Mouse (Mus musculus) E14TG2a.4 (cell line): ENCODE data around the gene Nob1.

Source experiments
- H3K27me3 ChIP-seq: 2 replicates; pipeline ENCODE4 v1.6.1; 2014; ENCODE audit warnings: low read length, control low read depth; ENCODE audit not compliant: insufficient read depth
- H3K36me3 ChIP-seq: 2 replicates; pipeline ENCODE4 v1.6.1; 2014; ENCODE audit warnings: low read length, control low read depth; ENCODE audit not compliant: insufficient read depth
- H3K4me1 ChIP-seq: replicated peaks from 2 replicates; pipeline ENCODE4 v1.6.1; 2014; ENCODE audit warnings: low read depth, low read length, control low read depth
- H3K4me3 ChIP-seq: replicated peaks from 2 replicates; pipeline ENCODE4 v1.5.1; 2014; ENCODE audit warnings: mild to moderate bottlenecking, low read length
- H3K9me3 ChIP-seq: 2 replicates; pipeline ENCODE4 v1.6.1; 2014; ENCODE audit warnings: low read length, control low read depth
- CTCF ChIP-seq: conservative IDR thresholded peaks from 2 replicates; pipeline ENCODE4 v1.5.1; 2014; ENCODE audit warnings: low read length
- NANOG ChIP-seq: IDR thresholded peaks from 2 replicates; pipeline ENCODE4 v1.6.1; 2014; ENCODE audit warnings: borderline replicate concordance, low read length, mixed read lengths
- POU5F1 ChIP-seq: IDR thresholded peaks from 2 replicates; pipeline ENCODE4 v1.6.1; 2014; ENCODE audit warnings: low read length, borderline replicate concordance

The Nob1 gene

GRCm38 (mm10) chr8:107399495-107399894 lies 25.4 kb downstream of the Nob1 start:
- no peaks in the 10 kb centered on the region for H3K9me3 ChIP-seq
- TF ChIP-seq POU5F1, result no peak
- TF ChIP-seq CTCF, result no peak
- no peak for TF ChIP-seq NANOG
- H3K36me3 ChIP-seq, result no peaks in the 10 kb centered on the region
- no peaks in the 10 kb centered on the region for H3K27me3 ChIP-seq
- peak overlapping the region; percentile 37; the same call in 1 of the 2 replicates for H3K4me3 ChIP-seq
- H3K4me1 ChIP-seq, result peaks cover 64% of the 10 kb centered on the region

GRCm38 (mm10) chr8:107397665-107398064 lies 27.2 kb downstream of the Nob1 start:
- TF ChIP-seq CTCF (no peak), POU5F1 (no peak), NANOG (no peak)
- H3K9me3 ChIP-seq, result no peaks in the 10 kb centered on the region
- no peaks in the 10 kb centered on the region for H3K36me3 ChIP-seq
- no peaks in the 10 kb centered on the region for H3K27me3 ChIP-seq
- no peak overlapping the region for H3K4me3 ChIP-seq
- H3K4me1 ChIP-seq, result peaks cover 51% of the 10 kb centered on the region

GRCm38 (mm10) chr8:107396106-107396670 lies 28.7 kb downstream of the Nob1 start:
- TF ChIP-seq NANOG (no peak), CTCF (no peak), POU5F1 (no peak)
- no peaks in the 10 kb centered on the region for H3K36me3 ChIP-seq
- no peaks in the 10 kb centered on the region for H3K27me3 ChIP-seq
- no peaks in the 10 kb centered on the region for H3K9me3 ChIP-seq
- H3K4me3 ChIP-seq, result no peak overlapping the region
- peaks cover 36% of the 10 kb centered on the region for H3K4me1 ChIP-seq

- Histone ChIP-seq H3K4me1 (peaks cover 38% of the 10 kb centered on the region), H3K4me3 (no peak overlapping the region), H3K9me3 (no peaks in the 10 kb centered on the region), H3K27me3 (no peaks in the 10 kb centered on the region), H3K36me3 (no peaks in the 10 kb centered on the region)
- no peak for TF ChIP-seq POU5F1
- TF ChIP-seq NANOG, result no peak
Measured at GRCm38 (mm10) chr8:107395397-107395796, 29.5 kb downstream of the Nob1 start.

GRCm38 (mm10) chr8:107391136-107391516 lies 33.7 kb downstream of the Nob1 start:
- TF ChIP-seq CTCF (no peak), NANOG (no peak), POU5F1 (no peak)
- Histone ChIP-seq H3K27me3 (no peaks in the 10 kb centered on the region), H3K4me1 (peaks cover 11% of the 10 kb centered on the region), H3K36me3 (no peaks in the 10 kb centered on the region), H3K9me3 (no peaks in the 10 kb centered on the region), H3K4me3 (no peak overlapping the region)

GRCm38 (mm10) chr8:107390476-107391135 lies 34.2 kb downstream of the Nob1 start:
- Histone ChIP-seq H3K27me3 (no peaks in the 10 kb centered on the region), H3K4me1 (peaks cover 11% of the 10 kb centered on the region), H3K36me3 (no peaks in the 10 kb centered on the region), H3K4me3 (no peak overlapping the region), H3K9me3 (no peaks in the 10 kb centered on the region)
- no peak for TF ChIP-seq POU5F1
- TF ChIP-seq NANOG, result no peak
- no peak for TF ChIP-seq CTCF

- no peak overlapping the region for H3K4me3 ChIP-seq
- peaks cover 3% of the 10 kb centered on the region; the same call in 1 of the 2 replicates for H3K27me3 ChIP-seq
- TF ChIP-seq NANOG (no peak), POU5F1 (no peak), CTCF (no peak)
- no peaks in the 10 kb centered on the region for H3K9me3 ChIP-seq
- H3K4me1 ChIP-seq, result peaks cover 11% of the 10 kb centered on the region
- H3K36me3 ChIP-seq, result no peaks in the 10 kb centered on the region
Measured at GRCm38 (mm10) chr8:107389557-107389956, 35.3 kb downstream of the Nob1 start.

- TF ChIP-seq NANOG (no peak), CTCF (peak; percentile 45)
- Histone ChIP-seq H3K36me3 (no peaks in the 10 kb centered on the region), H3K27me3 (peaks cover 3% of the 10 kb centered on the region; the same call in 1 of the 2 replicates), H3K4me1 (peaks cover 14% of the 10 kb centered on the region), H3K9me3 (no peaks in the 10 kb centered on the region), H3K4me3 (no peak overlapping the region)
Measured at GRCm38 (mm10) chr8:107387861-107388260, 37.0 kb downstream of the Nob1 start.

GRCm38 (mm10) chr8:107386642-107387041 lies 38.2 kb downstream of the Nob1 start:
- Histone ChIP-seq H3K4me1 (peaks cover 14% of the 10 kb centered on the region), H3K27me3 (peaks cover 3% of the 10 kb centered on the region; the same call in 1 of the 2 replicates), H3K36me3 (no peaks in the 10 kb centered on the region), H3K4me3 (no peak overlapping the region), H3K9me3 (no peaks in the 10 kb centered on the region)
- no peak for TF ChIP-seq NANOG
- peak; percentile 74 for TF ChIP-seq CTCF
- no peak for TF ChIP-seq POU5F1
